ENCODE assay signal across 19 mouse cellular contexts in genomic region chr5:33920924-33921323, GRCm38 (mm10). TPM values are rescaled to one million over a fixed set of nuclear protein-coding genes. Genes with fewer than 3 reads are reported as not detected.
DNase-seq lines count a peak whose midpoint lies in the region; ATAC-seq and TF ChIP-seq lines count a peak whose summit lies in the region.
"Had no signal": no experiment of that assay in that cellular context is flagged by ENCODE, and none has a peak within 500 bp of the region (broad histone marks: within the 10 kb centered on the region; RNA-seq: fewer than 3 reads in every experiment).

No protein-coding gene starts in this region.

- H3K27me3 ChIP-seq in cerebellum, adult 2 months (ENCODE audit: control insufficient read depth, insufficient read depth, low read length): no peaks in the 10 kb centered on the region
- no peaks in the 10 kb centered on the region for H3K27me3 ChIP-seq in heart, embryonic 16.5 days (ENCODE audit: control insufficient read depth, insufficient read depth, low read length)
- H3K27me3 ChIP-seq in thymus, adult 2 months (ENCODE audit: control insufficient read depth, insufficient read depth, low read length): no peaks in the 10 kb centered on the region
- H3K27me3 ChIP-seq in hindbrain, embryonic 10.5 days (ENCODE audit: insufficient read depth, poor library complexity, severe bottlenecking): no peaks in the 10 kb centered on the region
- H3K27me3 ChIP-seq: forebrain, embryonic 12.5 days; heart, embryonic 15.5 days had no signal

- peak overlapping the region; percentile 40 for H3K27ac ChIP-seq in cerebellum, adult 2 months (ENCODE audit: insufficient read depth, low read length)
- 0 out of 2 replicates have a peak overlapping the region, but pooled peaks have one; percentile 25 for H3K27ac ChIP-seq in heart, embryonic 16.5 days (ENCODE audit: low read length)
- no peak overlapping the region for H3K27ac ChIP-seq in thymus, adult 2 months (ENCODE audit: control insufficient read depth, insufficient read depth, low read length)
- no peak overlapping the region for H3K27ac ChIP-seq in hindbrain, embryonic 10.5 days
- H3K27ac ChIP-seq: forebrain, embryonic 12.5 days; heart, embryonic 15.5 days; liver, embryonic 14.5 days had no signal

- TF ChIP-seq POLR2A in cerebellum, adult 2 months (IDR thresholded peaks at IDR 0.05; ENCODE audit: borderline replicate concordance, insufficient read depth, low read length): no peak
- no peak for TF ChIP-seq POLR2A in thymus, adult 2 months (IDR thresholded peaks at IDR 0.05; ENCODE audit: control insufficient read depth, extremely low read depth, insufficient read depth, low read length, poor library complexity)

- H3K4me1 ChIP-seq in cerebellum, adult 2 months (ENCODE audit: control insufficient read depth, insufficient read depth, low read length): peaks cover 29% of the 10 kb centered on the region
- H3K4me1 ChIP-seq in heart, embryonic 16.5 days (ENCODE audit: control insufficient read depth, insufficient read depth, low read length): peaks cover 3% of the 10 kb centered on the region; the same call in 1 of the 2 replicates
- H3K4me1 ChIP-seq in thymus, adult 2 months (replicated peaks; ENCODE audit: control insufficient read depth, insufficient read depth, low read length): no peaks in the 10 kb centered on the region
- H3K4me1 ChIP-seq in hindbrain, embryonic 10.5 days (replicated peaks): 0 out of 2 replicates have a peak, but pooled peaks cover 4% of the 10 kb centered on the region
- H3K4me1 ChIP-seq: forebrain, embryonic 12.5 days; heart, embryonic 15.5 days had no signal

- TF ChIP-seq CTCF in cerebellum, adult 2 months (IDR thresholded peaks at IDR 0.05; ENCODE audit: borderline replicate concordance, insufficient read depth, low read depth, low read length): no peak
- TF ChIP-seq CTCF in thymus, adult 2 months (IDR thresholded peaks at IDR 0.05; ENCODE audit: borderline replicate concordance, control insufficient read depth, extremely low read depth, insufficient read depth, low read length, poor library complexity): no peak

- H3K9me3 ChIP-seq in heart, embryonic 16.5 days (replicated peaks; ENCODE audit: control insufficient read depth, low read length): peaks cover under 1% of the 10 kb centered on the region; the same call in 1 of the 2 replicates
- no peaks in the 10 kb centered on the region; the same call in 1 of the 2 replicates for H3K9me3 ChIP-seq in hindbrain, embryonic 10.5 days
- H3K9me3 ChIP-seq: forebrain, embryonic 12.5 days; heart, embryonic 15.5 days had no signal

- peaks cover 33% of the 10 kb centered on the region for H3K36me3 ChIP-seq in heart, embryonic 16.5 days (ENCODE audit: control insufficient read depth, insufficient read depth)
- H3K36me3 ChIP-seq in thymus, adult 2 months (ENCODE audit: control insufficient read depth, insufficient read depth, low read length): peaks cover 38% of the 10 kb centered on the region
- H3K36me3 ChIP-seq in hindbrain, embryonic 10.5 days: peaks cover 73% of the 10 kb centered on the region

- no peak overlapping the region for H3K9ac ChIP-seq in heart, embryonic 16.5 days (ENCODE audit: low read length)
- H3K9ac ChIP-seq: forebrain, embryonic 12.5 days; heart, embryonic 15.5 days; liver, embryonic 14.5 days had no signal

- no peak overlapping the region for H3K4me3 ChIP-seq in cerebellum, adult 2 months (replicated peaks; ENCODE audit: insufficient read depth, low read depth, low read length)
- no peak overlapping the region for H3K4me3 ChIP-seq in heart, embryonic 16.5 days (ENCODE audit: low read length)
- H3K4me3 ChIP-seq in thymus, adult 2 months (ENCODE audit: control insufficient read depth, insufficient read depth, low read length): no peak overlapping the region
- no peak overlapping the region for H3K4me3 ChIP-seq in hindbrain, embryonic 10.5 days
- H3K4me3 ChIP-seq: forebrain, embryonic 12.5 days; heart, embryonic 15.5 days had no signal

- no peak for DNase-seq in cerebellum, adult 2 months
- DNase-seq in cerebellum, adult 11 months: no peak
- DNase-seq in heart, postnatal 14 days: no peak
- DNase-seq in thymus, adult 2 months: no peak
- DNase-seq in hindbrain, embryonic 10.5 days (ENCODE audit: low spot score): no peak
- DNase-seq: adrenal gland, postnatal 36 days; cerebellum, adult 9-10 months; gastrocnemius, postnatal 10 days; layer of hippocampus, postnatal 36 days; retina, postnatal 1 day had no signal

- intact Hi-C loops in heart, postnatal 14 days (cut with DNase I): no loop called here

- WGBS in cerebellum, adult 2 months: 63% methylated on average over 4 of the region's 4 CpGs
- 36% methylated on average over 4 of the region's 4 CpGs for WGBS in heart, embryonic 16.5 days
- WGBS in thymus, adult 2 months: 43% methylated on average over 4 of the region's 4 CpGs
- WGBS in hindbrain, embryonic 10.5 days: 81% methylated on average over 4 of the region's 4 CpGs

- H3K4me2 ChIP-seq in heart, embryonic 16.5 days (ENCODE audit: low read depth, low read length): no peak overlapping the region
- H3K4me2 ChIP-seq: forebrain, embryonic 12.5 days; heart, embryonic 15.5 days had no signal

- ATAC-seq in heart, embryonic 16.5 days (replicated peaks; ENCODE audit: extremely low read depth, insufficient read depth, low FRiP score): 0 out of 2 replicates have a peak, but pooled peaks have one; percentile 14
- ATAC-seq in granulocyte monocyte progenitor cell, adult 5-6 weeks (replicated peaks; ENCODE audit: poor library complexity, severe bottlenecking): peak; percentile 67
- ATAC-seq in neutrophil, adult 5-6 weeks (ENCODE audit: extremely low read depth, insufficient number of reproducible peaks, low FRiP score, poor library complexity, severe bottlenecking): 0 out of 2 replicates have a peak, but pooled peaks have one; percentile 9
- ATAC-seq: CD4-positive, CD25-positive, alpha-beta regulatory T cell, adult 4 months; hindbrain, embryonic 16.5 days; intestine, postnatal 0 days had no signal

RNA-seq across cellular contexts. Expression of gene Nelfa, which starts 15.3 kb away (rescaled TPM):
- polyA plus RNA-seq in cerebellum, adult 2 months (2012; rRNA removed): 29.2 and 32.9 TPM in 2 replicates
- polyA plus RNA-seq in heart, embryonic 16.5 days (2015; fragmentation: Nextera tagmentation; extraction: Ambion mirVana): 31.0 and 32.9 TPM in 2 replicates
- 10 to 100 TPM; 11.6 to 12.8 TPM for total RNA-seq in heart, postnatal 14 days (2021)
- total RNA-seq in granulocyte monocyte progenitor cell, adult 5-6 weeks (2014; fragmentation: Nextera tagmentation): 38.0 and 44.6 TPM in 2 replicates
- 33.1 and 34.4 TPM in 2 replicates for total RNA-seq in granulocyte monocyte progenitor cell, adult 5-6 weeks (2017)
- 25.4 and 28.6 TPM in 2 replicates for total RNA-seq in neutrophil, adult 5-6 weeks (2017)
- polyA plus RNA-seq in thymus, adult 2 months (2012; rRNA removed): 85.1 and 100 TPM in 2 replicates
- 75.4 and 84.1 TPM in 2 replicates for polyA plus RNA-seq in hindbrain, embryonic 10.5 days (2016; fragmentation: Nextera tagmentation; extraction: Ambion mirVana)

Comparison
In these comparisons a context has a peak if more than half of its experiments do, and no peak if none do; other contexts are left out.
1. H3K27ac ChIP-seq: peak in cerebellum, adult 2 months (single experiment) and heart, embryonic 16.5 days (single experiment); none in thymus, adult 2 months (single experiment) and hindbrain, embryonic 10.5 days (single experiment).
2. ATAC-seq: peak in every context shown above with its lines; median percentile 67 in granulocyte monocyte progenitor cell, adult 5-6 weeks; 14 in heart, embryonic 16.5 days; 9 in neutrophil, adult 5-6 weeks.